Mouse (Mus musculus) left cerebral cortex, adult 8-10 months (tissue): Measurements from ENCODE around the gene Pik3cd. TPM values are rescaled to one million over a fixed set of nuclear protein-coding genes. Genes with fewer than 3 reads are reported as not detected.

Experiments
- DNase-seq, 2 experiments: peaks; one replicate each; pipeline ENCODE4 v3.0.0; 2022; ENCODE audit warnings: low spot score in 2 of 2
- total RNA-seq, 4 experiments: library from RNA; stranded (reverse); gene quantifications; 2 replicates each; pipeline ENCODE4 v1.2.4; 2022

The Pik3cd gene
- total RNA-seq, 4 experiments from 2014 or later: 21.6 to 25.5 (median 23.3) TPM

DNA sequence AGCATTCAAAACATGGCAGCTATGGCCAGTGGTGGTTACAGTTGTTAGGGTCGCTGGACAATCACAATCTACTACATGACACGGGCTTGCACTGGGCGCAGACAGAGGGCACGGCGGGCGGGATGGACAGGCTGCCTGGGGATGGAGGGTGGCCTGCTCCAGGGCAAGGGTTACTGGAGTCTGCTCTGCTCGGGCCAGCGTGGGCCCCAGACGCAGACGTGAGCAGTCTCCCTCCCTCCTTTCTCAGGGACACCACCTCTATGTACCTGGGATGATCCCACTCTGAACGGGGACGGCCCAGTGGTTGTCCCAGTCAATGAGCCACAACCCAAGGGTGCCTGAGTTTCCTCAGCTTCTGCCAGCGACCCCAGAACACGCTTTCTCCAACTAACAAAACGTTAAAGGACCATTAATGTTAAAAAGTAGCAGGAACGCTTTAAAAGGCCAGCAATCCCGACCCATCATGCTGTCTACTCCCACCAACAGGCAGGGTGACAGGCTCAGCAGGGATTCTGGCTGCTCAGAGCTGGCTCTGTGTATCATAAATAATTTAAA, 22.6 kb upstream of the Pik3cd start:
- no peak for DNase-seq

DNA sequence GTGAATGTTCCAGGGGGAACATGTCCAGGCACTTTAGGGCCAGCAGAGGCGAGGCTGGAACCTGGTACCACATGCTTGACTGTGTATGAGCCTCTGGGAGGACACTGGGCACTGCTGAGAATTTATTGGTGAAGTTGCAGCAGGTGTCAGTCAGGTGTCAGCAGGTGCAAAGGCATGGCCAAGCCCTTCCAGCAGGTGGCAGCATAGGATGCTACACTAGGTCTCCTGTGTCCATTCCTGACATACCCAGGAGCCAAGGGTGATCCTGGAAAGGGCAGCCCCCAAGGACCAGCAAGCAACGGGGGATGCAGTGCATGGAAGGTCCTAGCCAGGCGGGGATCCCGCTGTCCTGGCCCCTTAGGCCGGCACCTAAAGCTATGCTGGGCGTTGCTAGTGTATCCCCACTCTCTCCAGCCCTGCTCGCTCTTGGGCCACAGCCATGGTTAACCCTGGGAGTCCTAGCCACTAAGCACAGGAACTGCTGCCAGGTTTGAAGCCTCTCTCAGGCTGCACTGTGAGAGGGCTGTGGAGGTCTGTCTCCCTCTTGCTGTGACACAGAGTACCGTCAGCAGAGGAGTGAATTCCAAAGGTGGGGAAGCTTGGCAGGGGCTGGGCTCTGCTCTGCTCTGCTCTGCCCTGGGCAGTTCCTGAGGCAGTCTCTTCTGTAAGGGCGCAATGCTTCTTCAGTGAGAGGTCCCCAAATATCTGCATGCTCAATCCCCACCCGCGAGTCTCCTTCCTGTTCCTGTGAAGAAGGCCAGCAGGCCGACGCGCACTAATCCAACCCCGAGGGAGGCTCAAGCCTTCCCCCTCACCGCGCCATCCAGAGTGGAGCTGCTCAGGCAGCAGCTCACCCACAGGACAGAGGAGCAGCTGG, 21.7 kb upstream of the Pik3cd start:
- no peak for DNase-seq

DNA sequence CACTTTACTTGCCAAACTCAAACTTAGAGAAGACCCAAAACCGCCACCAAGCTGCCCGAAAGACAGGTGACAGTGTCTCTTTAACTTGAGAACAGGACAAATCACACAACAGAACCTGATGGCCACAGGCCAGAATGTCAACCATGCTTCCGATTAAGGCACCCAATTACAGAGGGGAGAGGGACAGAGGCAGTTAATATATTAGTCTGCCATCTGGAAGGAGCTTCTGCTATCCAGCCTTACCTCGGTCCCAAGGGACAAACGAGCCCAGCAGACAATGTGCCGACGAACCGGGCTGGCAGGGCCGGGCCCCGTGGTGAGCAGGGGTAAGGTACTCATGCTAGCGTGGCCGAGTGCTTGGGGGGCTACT, 20.6 kb upstream of the Pik3cd start:
- no peak for DNase-seq

DNA sequence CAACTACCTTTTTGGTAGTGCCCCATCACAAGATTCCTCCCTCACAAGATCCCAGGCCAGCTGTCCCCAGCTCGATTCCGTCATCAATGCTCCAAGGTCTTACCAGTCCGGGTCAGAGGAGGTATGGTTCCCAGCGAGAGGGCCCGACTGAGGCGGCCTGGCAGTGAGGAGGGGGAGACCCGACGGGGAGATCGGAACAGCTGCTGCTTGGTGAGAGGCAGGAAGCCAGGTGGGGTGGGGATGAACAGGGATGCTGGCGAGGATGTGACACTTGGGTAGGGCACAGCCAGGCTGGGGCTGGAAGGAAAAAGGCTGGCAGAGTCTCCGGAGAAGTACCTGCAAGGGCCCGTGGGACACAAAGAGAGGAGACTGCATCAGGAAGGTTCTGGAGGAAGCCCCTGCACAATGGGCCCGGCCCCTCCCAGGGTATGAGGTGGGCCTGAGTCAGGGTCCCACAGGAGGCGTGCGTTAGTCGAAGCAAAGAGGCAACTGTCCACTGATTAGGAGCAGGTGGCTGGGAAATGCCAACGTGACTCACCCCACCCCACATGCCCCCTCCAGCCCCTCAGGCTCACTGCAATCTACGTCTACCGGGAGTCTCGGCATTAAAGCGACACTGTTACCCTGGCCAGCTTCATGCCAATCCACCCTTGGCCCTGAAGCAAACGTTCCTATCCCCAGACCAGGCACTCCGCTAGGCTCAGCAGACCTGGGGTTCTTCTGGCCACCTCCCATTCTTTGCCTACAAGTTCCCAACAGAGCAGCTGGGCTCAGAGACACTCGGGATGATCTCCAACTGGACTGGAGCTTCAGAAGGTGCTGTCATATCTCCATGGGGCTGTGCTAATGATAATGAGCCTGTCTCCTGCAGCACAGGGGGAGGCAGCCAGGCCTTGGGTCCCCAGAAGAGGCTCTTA, 20.0 kb upstream of the Pik3cd start:
- DNase-seq: no peak

DNA sequence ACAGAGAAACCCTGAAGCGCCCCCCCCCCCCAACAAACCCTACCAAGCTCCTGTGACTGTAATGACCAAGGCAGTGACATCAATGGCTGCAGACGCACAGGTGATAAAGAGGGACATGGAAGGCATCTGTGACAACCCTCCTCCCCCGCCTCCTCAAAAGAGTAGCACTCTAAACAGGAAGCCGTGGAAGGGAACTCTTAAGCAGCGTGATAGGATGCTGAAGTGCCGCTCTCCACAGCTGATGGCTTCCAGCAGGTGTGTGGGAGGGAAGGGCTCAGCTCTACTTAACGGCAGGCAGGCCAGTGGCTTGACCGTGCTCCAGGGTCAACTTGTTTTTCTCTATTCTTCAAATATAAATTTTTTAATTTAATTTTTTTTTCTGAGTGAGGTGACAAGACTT, 18.8 kb upstream of the Pik3cd start:
- no peak for DNase-seq

DNA sequence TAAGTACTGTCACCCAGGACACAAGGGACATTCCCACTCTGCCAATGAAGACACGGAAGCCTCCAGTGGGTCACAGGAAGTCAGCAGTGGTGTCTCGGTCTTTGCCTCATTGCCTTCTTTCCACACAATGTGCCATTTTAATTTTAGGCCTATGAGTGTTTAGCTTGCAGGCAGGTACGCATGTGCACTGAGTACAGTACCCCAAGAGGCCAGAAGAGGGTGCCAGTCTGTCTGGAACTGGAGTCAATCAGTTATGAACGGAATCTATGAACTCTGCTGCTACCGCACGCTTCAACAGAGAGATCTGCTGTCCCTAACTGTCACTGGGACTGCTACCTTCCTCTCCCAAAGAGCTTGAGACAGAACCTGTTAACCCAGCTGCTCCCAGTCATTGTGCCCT, 17.3 kb upstream of the Pik3cd start:
- no peak for DNase-seq

DNA sequence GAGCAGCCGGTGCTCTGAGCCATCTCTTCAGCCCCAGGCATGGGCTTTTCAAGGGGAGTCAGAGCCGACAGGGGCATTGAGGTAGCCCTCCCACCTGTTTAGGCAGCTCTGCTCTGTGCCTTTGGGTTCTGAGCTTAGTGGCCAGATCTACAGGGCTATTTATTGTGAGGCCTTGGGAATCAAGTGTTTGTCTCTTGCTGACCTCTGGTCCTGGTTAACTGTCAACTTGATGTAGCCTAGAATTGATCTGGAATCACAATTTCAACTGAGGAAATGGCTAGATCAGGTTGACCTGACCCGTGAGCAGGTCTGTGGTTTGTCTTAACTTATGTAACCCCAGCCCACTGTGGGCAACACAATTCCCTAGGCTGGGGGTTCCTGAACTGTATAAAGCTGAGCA, 12.2 kb upstream of the Pik3cd start:
- no peak for DNase-seq

DNA sequence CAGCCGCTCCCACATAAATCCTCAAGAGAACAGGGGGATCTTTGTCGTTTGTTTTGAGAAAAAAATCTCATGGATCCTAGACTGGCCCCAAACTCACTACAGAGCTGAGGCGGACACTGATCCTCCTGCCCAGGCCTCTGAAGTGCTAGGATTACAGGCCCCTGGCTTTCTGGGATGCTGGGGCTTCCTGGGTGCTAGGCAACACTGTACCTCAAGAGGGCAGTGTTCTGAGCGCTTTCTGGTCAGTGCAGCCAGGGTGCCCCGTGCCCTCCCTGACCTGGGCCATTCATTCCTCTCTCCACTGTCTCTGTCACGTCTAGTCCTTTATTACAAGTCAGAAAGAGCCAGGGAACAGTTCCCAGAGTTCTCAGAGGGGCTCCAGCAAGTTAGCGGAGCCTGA, 9.6 kb upstream of the Pik3cd start:
- DNase-seq: no peak

DNA sequence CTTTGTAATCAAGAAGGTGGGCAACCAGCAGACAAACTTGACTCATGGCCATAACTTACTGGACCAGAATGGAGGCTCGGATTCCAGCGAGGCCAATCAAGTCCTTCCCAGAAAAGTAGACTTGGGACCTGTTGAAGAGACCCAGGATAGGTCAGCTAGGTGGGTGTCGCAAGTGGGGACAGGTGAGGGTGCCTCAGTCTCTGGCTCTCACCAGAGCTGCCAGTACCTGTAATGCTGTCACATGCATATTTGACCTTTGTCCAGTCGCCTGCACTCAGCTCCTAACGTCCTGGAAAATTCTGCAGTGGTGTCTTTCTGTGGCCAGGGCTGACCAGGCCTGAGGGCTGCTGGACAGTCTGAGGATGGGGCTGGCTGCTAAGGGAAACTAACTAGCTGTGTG, 9.1 kb upstream of the Pik3cd start:
- no peak for DNase-seq

DNA sequence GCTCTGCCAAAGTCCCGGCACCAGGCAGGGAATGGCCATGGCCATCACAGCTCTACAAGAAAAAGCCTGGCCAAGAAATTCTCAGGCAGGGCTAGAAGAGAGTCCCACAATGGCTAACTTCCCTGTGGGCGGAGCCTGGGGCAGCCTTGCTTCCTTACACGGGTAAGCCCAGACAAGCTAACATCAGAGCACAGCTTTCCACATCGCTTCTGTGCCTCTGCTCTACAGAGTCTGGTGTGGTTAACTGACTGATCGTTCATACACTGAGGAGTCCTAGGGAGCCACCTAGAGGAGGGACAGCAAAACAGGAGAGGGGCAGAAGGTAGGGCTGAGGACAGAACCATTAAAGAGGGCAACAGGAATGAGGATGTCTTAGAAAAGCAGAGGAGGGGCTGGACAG, 8.1 kb upstream of the Pik3cd start:
- no peak for DNase-seq

DNA sequence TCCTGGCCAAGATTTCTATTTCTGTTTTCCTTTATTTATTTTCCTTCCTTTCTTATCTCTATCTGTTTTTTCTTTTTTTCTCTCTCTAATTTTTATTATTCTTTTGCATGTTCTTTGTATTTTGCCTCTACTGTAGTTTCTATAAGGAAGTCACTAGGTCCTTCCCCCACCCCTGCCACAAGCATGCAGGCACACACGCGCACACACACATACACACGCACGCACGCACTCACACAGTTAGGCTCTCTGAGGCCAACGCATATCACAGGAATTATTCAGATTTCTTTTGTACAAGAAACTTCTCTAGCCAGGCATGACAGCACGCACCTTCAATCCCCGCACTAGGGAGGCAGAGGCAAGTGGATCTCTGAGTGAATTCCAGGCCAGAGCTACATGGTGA, 3.6 kb upstream of the Pik3cd start:
- no peak for DNase-seq

DNA sequence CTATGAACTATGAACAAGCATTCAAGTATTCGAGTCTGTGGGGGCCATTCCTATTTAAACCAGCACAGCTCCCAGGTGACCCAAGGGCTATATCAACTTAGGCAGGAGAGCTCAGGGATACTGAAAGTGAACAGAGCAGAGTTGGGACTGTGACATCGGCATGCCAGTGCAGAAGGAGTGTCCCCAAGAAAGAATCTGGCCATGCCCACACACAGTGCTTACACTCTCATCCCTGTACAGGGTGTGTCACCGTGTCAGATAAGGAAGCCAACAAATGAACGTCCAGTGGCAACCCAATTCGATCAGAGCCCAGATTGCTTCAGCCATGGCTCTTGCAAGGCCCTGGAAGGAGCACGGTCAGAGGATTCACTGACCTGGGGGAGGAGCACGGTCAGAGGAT, 2.9 kb upstream of the Pik3cd start:
- no peak for DNase-seq

DNA sequence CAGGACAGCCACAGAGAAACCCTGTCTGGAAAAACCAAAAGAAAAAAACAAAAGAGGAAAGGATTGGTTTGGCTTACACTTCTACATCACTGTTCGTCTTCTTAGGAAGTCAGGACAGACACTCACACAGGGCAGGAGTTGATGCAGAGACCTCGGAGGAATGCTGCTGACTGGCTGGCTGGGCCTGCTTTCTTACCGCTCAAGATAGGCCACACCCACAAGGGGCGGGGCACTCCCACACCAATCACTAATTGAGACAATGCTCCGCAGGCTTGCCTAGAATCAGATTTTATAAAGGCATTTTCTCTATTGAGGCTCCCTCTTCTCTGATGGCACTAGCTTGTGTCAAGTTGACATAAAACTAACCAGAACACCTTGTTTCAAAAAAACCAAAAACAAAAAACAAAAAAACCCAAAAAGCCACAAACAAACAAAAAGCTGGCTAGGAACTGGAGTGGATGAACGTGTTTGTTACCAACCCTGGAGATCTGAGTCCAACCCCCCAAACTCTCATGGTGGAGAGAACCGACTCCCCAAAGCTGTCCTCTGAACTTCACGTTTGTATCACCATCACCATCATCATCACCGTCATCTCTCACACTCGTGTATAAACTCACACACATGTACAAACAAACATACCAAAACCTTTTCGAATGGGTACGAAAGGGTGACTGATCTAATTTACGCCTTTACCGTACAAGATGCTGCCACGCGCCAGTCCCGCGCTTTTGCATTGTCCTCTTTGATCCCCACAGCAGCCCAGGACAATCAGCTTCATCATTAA, 753 bp downstream of the Pik3cd start:
- no peak for DNase-seq

DNA sequence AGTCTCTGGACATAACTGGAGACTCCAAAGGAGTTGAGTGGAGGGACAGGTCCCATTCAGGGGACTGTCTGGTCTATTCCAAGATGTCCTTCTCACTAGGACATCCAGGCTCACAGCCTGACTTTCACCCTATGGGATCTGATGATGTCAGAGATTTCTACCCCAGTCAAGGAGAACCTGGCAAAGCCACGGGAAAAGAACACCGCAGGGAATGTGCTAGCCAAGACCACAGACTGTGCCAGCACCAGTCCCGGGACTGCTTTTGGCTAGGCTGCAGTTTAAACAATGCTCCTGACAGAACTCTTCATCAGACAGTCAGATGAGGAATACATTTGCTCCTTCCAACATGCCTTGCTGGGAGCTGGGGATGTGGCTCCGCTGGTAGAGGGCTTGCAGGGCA, 2.4 kb downstream of the Pik3cd start:
- no peak for DNase-seq

DNA sequence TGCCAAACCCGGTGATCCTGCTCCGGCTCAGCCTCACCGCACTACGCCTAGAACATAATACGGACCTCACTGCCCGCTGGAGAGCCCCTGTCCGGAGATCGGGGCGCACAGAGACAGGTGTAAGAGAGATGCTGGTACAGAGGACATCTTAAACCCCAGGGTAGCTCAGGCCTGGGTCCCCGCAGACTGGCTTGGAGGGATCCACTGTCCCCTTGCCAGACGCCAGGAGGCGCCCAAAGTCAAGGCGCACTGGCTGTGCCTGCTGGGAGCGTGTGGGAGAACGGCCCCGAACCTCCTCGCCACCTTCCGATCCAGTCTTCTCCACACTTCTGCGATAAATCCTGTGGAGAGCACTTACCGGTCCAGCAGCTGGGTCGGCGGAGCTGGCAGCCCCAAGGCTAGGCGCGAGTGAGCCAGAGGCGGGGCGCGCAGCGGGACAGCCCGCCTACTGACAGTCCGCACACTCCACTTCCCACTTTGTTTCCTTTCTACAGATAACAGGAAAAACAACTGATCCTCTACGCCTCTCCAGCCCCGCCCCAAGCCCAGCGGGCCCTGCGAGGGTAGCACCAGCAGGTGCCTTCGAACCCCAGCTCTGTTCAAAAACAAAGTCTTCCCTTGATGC, 4.1 kb downstream of the Pik3cd start:
- DNase-seq: no peak

DNA sequence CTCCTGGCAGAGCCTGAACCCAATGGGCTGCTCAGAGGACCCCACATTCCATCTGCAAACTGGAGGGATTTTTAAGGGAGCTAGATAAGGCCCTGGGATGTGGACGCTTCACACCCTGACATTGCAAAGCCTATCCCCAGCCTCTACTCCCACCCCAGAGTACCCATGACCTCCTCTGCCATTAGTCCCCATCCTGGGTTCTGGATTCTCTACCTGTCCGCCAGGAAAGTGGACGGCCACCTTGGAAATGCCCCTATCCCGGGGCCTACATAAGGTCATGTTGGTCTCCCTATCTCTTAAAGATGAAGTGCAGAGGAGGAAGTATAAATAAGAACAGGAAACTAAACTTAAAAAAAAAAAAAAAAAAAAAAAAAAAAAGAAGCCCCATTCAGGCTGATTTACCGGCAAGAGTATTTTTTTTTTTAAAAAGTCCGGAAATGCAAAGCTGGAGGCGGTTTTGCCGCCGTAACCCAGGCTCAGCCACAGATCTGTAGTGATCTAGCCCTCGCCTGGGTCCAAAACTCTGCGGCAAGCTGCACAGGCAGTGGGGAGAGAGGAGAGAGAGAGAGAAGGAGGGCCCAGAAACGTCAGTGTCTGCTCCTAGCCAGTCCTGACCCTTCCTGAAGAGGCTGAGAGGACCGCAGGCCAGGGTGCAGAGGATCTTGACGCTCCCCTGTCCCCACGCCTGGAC, 4.7 kb downstream of the Pik3cd start:
- DNase-seq: no peak

DNA sequence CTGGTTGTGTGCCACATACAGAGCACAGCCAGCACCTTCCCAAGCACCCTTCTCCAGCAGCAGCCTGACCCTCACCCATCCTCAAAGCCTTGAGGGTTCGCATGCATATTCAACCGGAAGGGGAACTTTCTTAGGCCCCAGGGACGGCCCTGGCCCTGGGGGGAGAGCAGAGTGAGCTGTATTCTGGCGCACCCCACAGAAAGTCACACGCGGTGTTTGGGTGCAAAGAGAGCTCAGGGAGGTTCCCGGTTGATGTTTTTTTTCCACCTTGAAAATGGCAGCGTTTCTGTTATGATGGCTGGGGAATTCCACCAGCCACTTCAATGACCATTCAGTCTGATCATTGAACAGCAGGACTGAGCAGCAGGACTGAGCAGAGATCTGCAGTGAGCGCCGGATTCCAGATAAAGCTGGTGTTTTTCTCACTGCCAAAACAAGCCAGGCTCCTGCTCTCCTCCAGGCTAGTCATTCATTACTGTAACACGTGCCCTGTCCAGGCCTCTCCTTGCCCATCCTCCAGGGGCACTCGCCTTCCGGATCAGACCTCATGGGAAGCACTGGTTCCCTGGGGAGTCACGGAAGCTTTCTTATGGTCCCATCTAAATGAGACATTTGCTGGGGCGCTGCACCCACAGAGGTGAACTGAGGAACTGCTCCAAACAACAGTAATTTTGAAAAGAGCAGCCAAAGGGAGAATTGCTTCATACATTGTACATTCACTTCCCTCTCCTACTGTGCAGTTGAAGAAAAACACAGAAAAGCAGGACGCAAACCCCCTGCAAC, 6.0 kb downstream of the Pik3cd start:
- DNase-seq: no peak

DNA sequence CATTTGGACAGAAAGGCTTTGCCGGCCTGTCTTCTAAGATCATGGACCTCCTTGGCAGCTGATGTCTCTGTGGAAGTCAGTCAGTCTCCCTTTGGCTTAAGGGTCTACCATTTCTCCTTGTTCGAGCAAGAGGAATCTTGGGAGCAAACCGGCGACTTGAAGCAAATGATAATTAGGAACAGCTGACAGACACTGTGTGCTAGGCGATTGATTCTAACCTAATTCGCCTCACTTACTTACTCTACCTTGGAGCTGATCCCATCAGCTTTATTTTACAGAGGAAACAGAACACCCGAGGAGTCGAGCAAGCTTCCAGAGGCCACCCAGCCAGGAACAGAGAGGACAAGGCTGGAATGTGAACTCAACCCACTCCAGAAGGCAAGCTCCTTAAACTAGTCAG, 11.0 kb downstream of the Pik3cd start:
- no peak for DNase-seq

DNA sequence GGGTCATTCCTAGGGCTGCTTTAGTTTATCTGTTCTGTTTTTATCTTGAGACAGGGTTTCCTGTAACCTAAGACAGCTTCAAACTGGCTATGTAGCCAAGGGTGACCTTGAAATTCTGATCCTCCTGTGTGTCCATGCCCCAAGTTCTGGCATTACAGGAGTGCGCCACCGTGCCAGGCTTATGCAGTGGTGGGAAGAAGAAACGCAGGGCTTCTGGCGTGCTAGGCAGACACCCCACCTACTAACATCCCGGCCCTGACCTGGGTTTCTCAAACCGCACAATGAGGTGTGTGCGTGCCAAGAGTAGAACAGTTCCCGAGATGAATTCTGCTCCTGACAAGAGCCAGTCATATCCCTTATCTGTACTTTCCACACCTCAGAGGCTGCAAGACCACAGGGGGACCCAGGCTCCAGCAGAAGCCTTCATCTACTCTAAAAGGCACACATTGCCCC, 11.5 kb downstream of the Pik3cd start:
- no peak for DNase-seq
